Mouse (Mus musculus) erythroblast, adult 5-6 weeks (primary cell): Measurements from ENCODE around the gene Izumo1. TPM values are rescaled to one million over a fixed set of nuclear protein-coding genes. Genes with fewer than 3 reads are reported as not detected.

Source experiments
- ATAC-seq: replicated peaks from 2 replicates; pipeline ENCODE4 v1.8.0; 2016; ENCODE audit warnings: moderate number of reproducible peaks, mild to moderate bottlenecking, moderate TSS enrichment, inconsistent platforms; ENCODE audit not compliant: poor library complexity, low FRiP score, severe bottlenecking
- total RNA-seq, 2 experiments: library from RNA; stranded (forward) in 1 of 2; stranded (reverse) in 1 of 2; fragments of 150-400 nt in 1 of 2; fragments of 200-764, 138-1000 nt in 1 of 2; gene quantifications; 2 replicates each; pipeline versions ENCODE4 v1.2.3 to v1.2.4; 2015 to 2017; ENCODE audit warnings: low replicate concordance in 2 of 2

The Izumo1 gene
- total RNA-seq, 2 experiments from 2014 or later = not detected

- ATAC-seq = no peak
Measured at GRCm38 (mm10) chr7:45617042-45617695, 4.4 kb upstream of the Izumo1 start, which contains the start of gene Fut1. TSS of gene Fut1 (plus strand) at chr7:45617289.

GRCm38 (mm10) chr7:45618316-45618715 lies 3.3 kb upstream of the Izumo1 start:
- ATAC-seq = no peak

- no peak for ATAC-seq
Measured at GRCm38 (mm10) chr7:45619592-45619991, 2.0 kb upstream of the Izumo1 start.

DNA sequence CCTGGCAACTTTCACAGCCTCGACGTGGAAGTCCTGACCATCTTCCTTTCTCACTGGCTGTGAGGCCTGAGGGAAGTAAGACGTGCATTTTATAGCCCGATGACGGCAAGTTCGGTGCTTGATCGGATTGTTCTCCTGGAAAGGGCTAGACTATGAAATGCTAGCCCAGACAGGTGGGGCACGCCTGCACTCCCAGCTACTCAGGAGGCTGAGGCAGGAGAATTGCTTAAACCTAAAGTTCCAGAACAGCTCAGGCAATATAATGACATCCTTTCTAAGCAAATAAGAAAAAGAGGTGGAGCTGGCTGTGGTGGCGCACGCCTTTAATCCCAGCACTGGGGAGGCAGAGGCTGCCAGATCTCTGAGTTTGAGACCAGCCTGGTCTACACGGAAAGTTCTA lies 1.9 kb downstream of the Izumo1 start:
- no peak for ATAC-seq

DNA sequence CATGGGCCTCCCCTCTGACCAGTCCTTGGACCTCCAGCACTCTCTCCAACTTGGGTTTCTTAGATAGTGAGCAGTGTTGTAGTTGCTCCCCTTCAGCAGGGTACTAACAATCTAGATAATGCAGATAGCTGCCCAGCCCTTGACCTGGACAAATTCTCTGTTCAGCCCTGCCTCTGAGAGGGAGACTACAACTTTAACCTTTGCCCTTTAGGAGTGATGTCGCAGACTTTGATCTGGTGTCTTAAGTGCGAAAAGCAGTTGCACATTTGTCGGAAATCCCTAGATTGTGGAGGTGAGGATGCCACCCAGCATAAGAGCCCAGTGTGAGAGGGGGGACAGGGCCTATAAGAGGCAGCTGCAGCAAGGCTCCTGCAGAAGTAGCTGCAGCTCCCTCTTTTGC lies 3.1 kb downstream of the Izumo1 start:
- ATAC-seq = no peak

GRCm38 (mm10) chr7:45625481-45625880 lies 3.9 kb downstream of the Izumo1 start:
- no peak for ATAC-seq

DNA sequence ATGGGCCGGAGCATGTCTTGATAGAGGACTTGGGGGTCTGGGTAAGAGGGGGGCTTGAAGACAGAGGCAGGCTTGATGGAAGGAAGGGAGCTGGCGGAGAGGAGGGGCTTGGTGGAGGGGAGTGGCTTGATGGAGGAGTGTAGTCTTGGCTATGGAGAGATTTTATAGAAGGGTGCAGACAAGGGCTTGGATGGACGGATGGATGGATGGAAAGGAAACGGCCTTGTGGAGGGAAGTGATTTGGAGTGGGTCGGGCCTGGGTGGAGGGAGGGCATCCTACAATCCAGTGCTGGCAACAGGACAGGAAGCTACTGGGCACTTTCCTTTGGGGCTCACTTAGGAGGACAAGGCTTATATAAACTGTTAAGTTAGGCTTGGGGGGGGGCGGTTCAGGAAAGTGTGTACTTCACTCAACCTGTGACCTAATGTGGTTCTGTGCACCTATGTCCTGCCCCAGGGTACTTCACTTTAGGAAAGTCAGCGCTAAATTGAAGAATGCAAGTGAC lies 5.0 kb downstream of the Izumo1 start:
- no peak for ATAC-seq

DNA sequence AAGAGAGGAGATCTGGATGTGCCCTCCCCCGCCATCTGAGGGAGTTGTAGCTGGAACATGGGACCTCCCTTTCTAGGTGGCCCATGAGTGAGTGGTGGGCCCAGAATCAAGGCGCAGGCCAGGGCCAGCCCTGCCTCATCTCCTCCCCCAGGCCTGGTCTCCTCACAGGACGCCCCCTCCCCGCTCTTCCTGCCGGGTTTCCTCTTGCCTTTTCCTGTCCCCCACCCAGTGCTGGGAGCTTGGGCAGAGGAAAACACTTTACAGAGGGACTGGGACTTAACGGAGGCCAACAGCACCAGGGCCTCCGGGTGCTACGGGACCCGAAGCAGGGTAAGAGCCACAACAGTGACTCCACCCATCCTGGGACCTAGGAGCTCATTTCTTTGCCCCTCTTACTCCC lies 5.7 kb downstream of the Izumo1 start, which contains the start of gene Rasip1:
Rasip1 (plus strand) TSS at position 228 of the 400 bp plus-strand sequence.
- no peak for ATAC-seq

DNA sequence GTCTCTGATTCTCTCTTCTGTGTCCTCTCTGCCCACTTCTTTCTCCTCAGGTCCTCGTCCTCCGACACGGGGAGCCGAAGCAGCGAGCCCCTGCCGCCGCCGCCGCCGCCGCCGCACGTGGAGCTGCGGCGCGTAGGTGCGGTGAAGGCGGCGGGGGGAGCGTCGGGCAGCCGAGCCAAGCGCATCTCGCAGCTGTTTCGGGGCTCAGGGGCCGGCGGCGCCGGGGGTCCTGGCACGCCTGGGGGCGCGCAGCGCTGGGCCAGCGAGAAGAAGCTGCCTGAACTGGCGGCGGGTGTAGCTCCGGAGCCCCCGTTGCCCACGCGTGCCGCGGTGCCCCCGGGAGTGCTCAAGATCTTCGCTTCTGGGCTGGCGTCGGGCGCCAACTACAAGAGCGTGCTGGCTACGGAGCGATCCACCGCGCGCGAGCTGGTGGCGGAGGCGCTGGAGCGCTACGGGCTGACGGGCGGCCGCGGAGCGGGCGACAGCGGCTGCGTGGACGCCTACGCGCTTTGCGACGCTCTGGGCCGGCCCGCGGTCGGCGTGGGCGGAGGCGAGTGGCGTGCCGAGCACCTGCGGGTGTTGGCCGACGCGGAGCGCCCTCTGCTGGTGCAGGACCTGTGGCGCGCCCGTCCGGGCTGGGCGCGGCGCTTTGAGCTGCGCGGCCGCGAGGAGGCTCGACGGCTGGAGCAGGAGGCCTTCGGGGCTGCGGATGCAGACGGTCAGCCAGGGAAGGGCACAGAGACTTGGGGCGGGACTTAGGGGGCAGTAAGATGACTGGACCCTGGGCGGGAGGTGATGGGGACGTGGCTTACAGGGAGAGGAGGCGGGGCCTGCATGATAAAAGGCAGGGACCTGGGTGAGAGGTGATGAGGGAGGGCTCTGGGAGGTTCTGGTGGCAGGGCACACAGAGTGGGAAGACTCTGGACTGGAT lies 7.0 kb downstream of the Izumo1 start:
- peak; percentile 75 for ATAC-seq

- ATAC-seq = no peak
Measured at GRCm38 (mm10) chr7:45630064-45630907, 8.7 kb downstream of the Izumo1 start.

GRCm38 (mm10) chr7:45632499-45632898 lies 10.9 kb downstream of the Izumo1 start:
- ATAC-seq = no peak

GRCm38 (mm10) chr7:45634946-45635681 lies 13.5 kb downstream of the Izumo1 start:
- ATAC-seq = no peak

- ATAC-seq = no peak
Measured at GRCm38 (mm10) chr7:45635711-45636688, 14.4 kb downstream of the Izumo1 start.

DNA sequence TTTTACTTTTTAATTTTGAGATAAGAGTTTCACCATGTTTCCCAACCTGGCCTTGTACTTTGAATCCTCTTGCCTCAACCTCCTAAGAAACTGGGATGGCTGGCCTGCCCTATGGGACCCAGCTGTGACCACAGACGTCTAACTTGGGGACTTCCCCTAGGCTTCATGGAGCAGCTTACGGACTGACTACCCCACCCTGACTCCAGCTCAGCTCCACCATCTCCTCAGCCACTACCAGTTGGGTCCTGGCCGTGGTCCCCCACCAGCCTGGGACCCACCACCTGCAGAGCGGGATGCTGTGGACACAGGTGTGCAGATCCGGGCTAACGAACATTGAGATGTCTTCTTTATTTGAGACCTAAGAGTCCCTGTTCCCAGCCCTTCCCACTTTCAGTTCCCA lies 16.1 kb downstream of the Izumo1 start:
- no peak for ATAC-seq

DNA sequence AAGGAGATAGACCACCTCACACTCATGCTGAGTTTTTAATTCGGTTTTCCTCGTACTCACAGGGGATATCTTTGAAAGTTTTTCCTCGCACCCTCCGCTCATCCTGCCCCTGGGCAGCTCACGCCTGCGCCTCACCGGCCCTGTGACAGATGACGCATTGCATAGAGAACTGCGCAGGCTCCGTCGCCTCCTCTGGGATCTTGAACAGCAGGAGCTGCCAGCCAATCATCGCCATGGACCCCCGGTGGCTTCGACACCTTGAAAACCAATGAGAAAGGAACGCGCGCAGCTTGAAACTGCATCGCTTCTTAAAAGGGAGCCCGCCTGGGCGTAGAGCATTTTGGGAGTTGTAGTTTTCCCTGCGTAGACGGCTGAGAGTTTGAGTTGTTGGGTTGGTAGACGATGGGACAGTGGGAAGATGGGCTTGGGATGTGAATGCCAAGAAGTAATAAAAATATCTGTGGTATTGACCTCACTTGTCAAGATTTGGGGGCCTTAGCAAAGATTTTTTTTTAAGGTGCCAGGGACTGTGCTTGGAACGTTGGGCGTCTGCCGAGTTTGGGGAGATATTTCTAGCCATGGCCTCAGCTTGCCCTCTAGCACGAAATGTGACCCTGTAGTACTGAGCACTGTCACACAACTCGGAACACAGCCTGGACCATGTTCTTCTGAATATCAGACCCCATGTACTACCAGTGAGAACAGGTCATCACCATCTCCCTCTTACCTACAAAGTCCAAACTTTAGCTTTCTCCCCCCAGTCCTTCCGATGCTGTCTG lies 17.2 kb downstream of the Izumo1 start:
- no peak for ATAC-seq

GRCm38 (mm10) chr7:45639561-45640027 lies 18.0 kb downstream of the Izumo1 start, which contains the start of gene Mamstr:
TSS of gene Mamstr (plus strand) at chr7:45639977.
- ATAC-seq = no peak
